Mouse (Mus musculus) thymus, adult 2 months (tissue): Measurements from ENCODE around the gene Ankrd13b.

Experiments
- CTCF ChIP-seq: fragments of 200-500 bp; IDR thresholded peaks from 2 replicates; pipeline ENCODE4 v1.5.1; 2012; ENCODE audit warnings: mild to moderate bottlenecking, control low read depth, low read length, moderate library complexity, borderline replicate concordance; ENCODE audit not compliant: control insufficient read depth, poor library complexity, insufficient read depth; ENCODE audit errors: extremely low read depth
- POLR2A ChIP-seq: fragments of 200-500 bp; IDR thresholded peaks from 2 replicates; pipeline ENCODE4 v1.6.1; 2012; ENCODE audit warnings: mild to moderate bottlenecking, low read length, control low read depth, moderate library complexity; ENCODE audit not compliant: control insufficient read depth, poor library complexity, insufficient read depth; ENCODE audit errors: extremely low read depth

DNA sequence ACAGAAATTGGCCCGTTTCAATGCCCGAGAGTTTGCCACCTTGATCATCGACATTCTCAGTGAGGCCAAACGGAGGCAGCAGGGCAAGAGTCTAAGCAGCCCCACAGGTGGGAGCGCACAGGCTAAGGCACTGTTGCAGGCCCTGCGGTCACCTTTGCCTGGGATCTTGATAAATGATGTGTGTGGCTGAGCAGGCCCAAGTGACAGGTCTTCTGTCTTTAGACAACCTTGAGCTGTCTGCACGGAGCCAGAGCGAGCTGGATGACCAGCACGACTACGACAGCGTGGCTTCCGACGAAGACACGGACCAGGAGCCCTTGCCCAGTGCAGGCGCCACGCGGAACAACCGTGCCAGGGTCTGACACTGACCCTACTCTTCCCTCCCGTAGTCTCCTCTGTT, 14.9 kb upstream of the Ankrd13b start:
- TF ChIP-seq CTCF (no peak), POLR2A (no peak)
